16 mouse cellular contexts compared by ENCODE assay signal in the genomic region with DNA sequence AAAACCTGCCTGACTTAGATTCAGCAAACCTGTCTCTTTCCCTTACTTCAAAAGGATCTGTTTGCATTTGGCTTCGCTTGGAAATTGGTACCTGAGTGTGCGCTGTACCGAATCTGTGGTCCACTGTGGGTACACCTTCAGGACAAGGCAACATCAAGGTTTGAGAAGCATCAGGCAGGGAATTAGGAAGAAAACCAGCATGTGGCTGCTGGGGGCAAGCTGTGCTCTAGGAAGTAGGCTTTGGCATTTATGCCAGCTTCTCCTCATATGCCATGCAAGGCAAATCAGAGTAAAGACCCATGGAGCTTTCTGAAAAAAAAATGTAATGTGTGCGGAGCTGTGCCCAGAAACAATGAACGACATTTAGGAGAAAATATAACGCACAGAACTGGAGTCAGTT.
"Had no signal": no experiment of that assay in that cellular context is flagged by ENCODE, and none has a peak within 500 bp of the region (broad histone marks: within the 10 kb centered on the region; RNA-seq: fewer than 3 reads in every experiment).

No protein-coding gene starts in this region.

- DNase-seq: lung, adult 2 months; lung, postnatal 14 days; lung, postnatal 36 days; right cerebral cortex, postnatal 14 days; right cerebral cortex, postnatal 4 days; spleen, adult 18-20 months; thymus, adult 18-20 months; thymus, postnatal 14 days; thymus, postnatal 36 days had no signal

- ATAC-seq: lung, postnatal 0 days; midbrain, embryonic 13.5 days; midbrain, embryonic 15.5 days had no signal

- H3K4me3 ChIP-seq: lung, embryonic 15.5 days; megakaryocyte, embryonic 14.5 days; midbrain, embryonic 13.5 days; midbrain, embryonic 15.5 days; neural tube, embryonic 12.5 days had no signal

- H3K27ac ChIP-seq: lung, embryonic 15.5 days; macrophage; midbrain, embryonic 13.5 days; midbrain, embryonic 15.5 days; neural tube, embryonic 12.5 days had no signal
